Mouse (Mus musculus) embryo, embryonic 9.5 days (tissue): ENCODE measurements around the gene Sh3bgrl.
"Not testable (repeated sequence)": the region's sequence is repeated elsewhere in the genome, so short reads cannot be mapped to it uniquely, and the experiment has no call there.

Experiments used
- DNase-seq: peaks from one replicate; pipeline ENCODE4 v3.0.0-alpha.2; 2017; ENCODE audit errors: extremely low spot score

The Sh3bgrl gene

GRCm38 (mm10) chrX:109095245-109096242 is at the start of gene Sh3bgrl:
Gene Sh3bgrl, plus strand, starts transcription at chrX:109095365.
- peak; percentile 76 for DNase-seq

- no peak for DNase-seq
Measured at GRCm38 (mm10) chrX:109047773-109048172, 47.4 kb upstream of the Sh3bgrl start.

GRCm38 (mm10) chrX:109071719-109072118 is 23.4 kb upstream of the Sh3bgrl start:
- no peak for DNase-seq

- DNase-seq = no peak
Measured at GRCm38 (mm10) chrX:109075716-109076115, 19.4 kb upstream of the Sh3bgrl start.

- DNase-seq = peak; percentile 27
Measured at GRCm38 (mm10) chrX:109076355-109076754, 18.8 kb upstream of the Sh3bgrl start.

- not testable (repeated sequence) for DNase-seq
Measured at GRCm38 (mm10) chrX:109079354-109079753, 15.8 kb upstream of the Sh3bgrl start.

- DNase-seq = no peak
Measured at GRCm38 (mm10) chrX:109087073-109087472, 8.1 kb upstream of the Sh3bgrl start.

GRCm38 (mm10) chrX:109094800-109095199 is 365 bp upstream of the Sh3bgrl start:
- DNase-seq = peak; percentile 31

GRCm38 (mm10) chrX:109098511-109098910 is 3.3 kb downstream of the Sh3bgrl start:
- no peak for DNase-seq

GRCm38 (mm10) chrX:109100441-109100840 is 5.3 kb downstream of the Sh3bgrl start:
- no peak for DNase-seq

GRCm38 (mm10) chrX:109108117-109108805 is 13.1 kb downstream of the Sh3bgrl start:
- DNase-seq = no peak

- no peak for DNase-seq
Measured at GRCm38 (mm10) chrX:109112885-109113284, 17.7 kb downstream of the Sh3bgrl start.

GRCm38 (mm10) chrX:109113401-109114280 is 18.5 kb downstream of the Sh3bgrl start:
- DNase-seq = no peak

- DNase-seq = no peak
Measured at GRCm38 (mm10) chrX:109119829-109120826, 25.0 kb downstream of the Sh3bgrl start.

- DNase-seq = no peak
Measured at GRCm38 (mm10) chrX:109121161-109121560, 26.0 kb downstream of the Sh3bgrl start.

- DNase-seq = no peak
Measured at GRCm38 (mm10) chrX:109122670-109123069, 27.5 kb downstream of the Sh3bgrl start.

- DNase-seq = no peak
Measured at GRCm38 (mm10) chrX:109123762-109124161, 28.6 kb downstream of the Sh3bgrl start.

- no peak for DNase-seq
Measured at GRCm38 (mm10) chrX:109126847-109127246, 31.7 kb downstream of the Sh3bgrl start.

- no peak for DNase-seq
Measured at GRCm38 (mm10) chrX:109127551-109128088, 32.5 kb downstream of the Sh3bgrl start.

- no peak for DNase-seq
Measured at GRCm38 (mm10) chrX:109130066-109130465, 34.9 kb downstream of the Sh3bgrl start.
